Mouse (Mus musculus) CD4-positive naive resting alpha-beta T cell, adult 57 days (primary cell): ENCODE data around the gene Olfr599. TPM values are rescaled to one million over a fixed set of nuclear protein-coding genes. Genes with fewer than 3 reads are reported as not detected.

Source experiments
- total RNA-seq: library from RNA; stranded (reverse); gene quantifications from one replicate; pipeline ENCODE4 v1.2.4, GENCODE M21; 2023

Gene Olfr599
- total RNA-seq = not detected

DNA sequence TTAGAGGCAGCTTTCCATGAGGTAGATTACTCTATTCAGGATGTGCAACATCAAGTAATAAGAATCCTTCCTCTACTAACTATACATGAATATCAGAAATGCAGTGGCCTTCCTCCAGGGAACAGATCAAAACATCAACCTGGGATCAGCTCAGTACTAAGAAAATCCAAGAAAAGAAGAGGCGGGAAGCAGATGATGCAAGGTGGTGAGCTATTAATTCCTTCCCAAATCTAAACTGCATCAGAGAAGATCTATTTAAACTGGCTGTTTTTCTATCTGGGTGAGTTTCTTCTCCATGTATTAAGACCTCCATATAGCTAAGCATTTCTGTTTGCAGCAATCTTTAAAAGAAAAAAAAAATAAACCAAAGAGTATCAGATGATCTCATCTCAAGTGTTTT is at the start of gene Olfr599:
Olfr599 (plus strand) TSS at position 301 of the 400 bp plus-strand sequence.

DNA sequence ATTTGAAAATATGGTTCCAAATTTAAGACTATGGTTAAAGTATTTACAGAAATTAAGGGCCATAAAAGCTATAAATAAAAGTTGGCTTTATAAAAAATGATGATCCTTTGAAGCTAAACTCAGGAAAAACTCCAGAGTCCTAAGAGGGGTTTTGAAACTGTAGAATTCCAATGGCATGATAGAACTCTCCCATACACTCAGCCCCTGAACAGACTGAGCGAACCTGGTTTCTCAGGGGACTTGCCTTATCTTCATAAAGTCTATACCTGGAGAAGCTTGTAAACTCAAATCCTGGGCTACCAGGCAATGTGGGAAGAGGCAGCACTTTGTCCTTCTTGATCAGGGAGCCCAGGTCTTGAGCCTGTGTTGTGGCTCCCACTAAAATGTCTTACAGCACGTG is 30.4 kb upstream of the Olfr599 start, which contains the start of gene Olfr596:
Olfr596 (plus strand) TSS at position 301 of the 400 bp plus-strand sequence.

DNA sequence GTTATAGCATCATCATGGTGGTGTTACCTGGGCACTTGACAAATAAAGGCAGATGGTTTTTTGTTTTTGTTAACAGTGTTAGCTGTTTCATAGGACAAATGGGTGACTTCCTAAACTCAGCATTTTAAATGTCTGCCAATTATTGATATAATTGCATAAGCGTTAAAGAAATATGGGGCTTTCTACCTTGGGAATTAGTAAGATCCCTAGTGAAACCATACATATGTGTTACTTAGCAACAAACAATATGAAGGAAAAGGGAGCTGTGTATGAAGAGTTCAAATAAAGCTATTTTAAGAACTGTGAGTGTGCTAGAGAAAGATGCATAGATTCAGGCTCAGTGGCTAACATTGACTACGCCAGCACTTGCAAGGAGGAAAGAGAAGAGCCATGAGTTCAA is 19.7 kb upstream of the Olfr599 start, which contains the start of gene Olfr597:
Olfr597 (plus strand) TSS at position 301 of the 400 bp plus-strand sequence.

DNA sequence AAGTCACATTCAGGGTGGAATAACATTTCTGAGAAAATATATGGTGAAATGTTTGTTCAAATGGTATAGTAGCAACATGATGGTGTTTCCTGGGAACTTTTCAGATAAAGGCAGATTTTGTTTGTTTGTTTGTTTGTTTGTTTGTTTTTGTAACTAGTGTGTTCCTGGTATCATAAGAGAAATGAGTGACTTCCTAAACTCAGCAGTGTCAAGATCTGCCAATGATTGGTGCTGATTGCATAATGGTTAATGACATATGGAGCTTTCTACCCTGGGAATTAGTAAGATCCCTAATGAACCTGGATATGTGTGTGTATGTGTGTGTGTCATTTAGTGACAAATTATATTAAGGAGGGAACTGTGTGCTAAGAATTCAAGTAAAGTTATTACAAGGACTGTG is 12.4 kb upstream of the Olfr599 start, which contains the start of gene Olfr598:
Olfr598 (plus strand) TSS at position 301 of the 400 bp plus-strand sequence.

DNA sequence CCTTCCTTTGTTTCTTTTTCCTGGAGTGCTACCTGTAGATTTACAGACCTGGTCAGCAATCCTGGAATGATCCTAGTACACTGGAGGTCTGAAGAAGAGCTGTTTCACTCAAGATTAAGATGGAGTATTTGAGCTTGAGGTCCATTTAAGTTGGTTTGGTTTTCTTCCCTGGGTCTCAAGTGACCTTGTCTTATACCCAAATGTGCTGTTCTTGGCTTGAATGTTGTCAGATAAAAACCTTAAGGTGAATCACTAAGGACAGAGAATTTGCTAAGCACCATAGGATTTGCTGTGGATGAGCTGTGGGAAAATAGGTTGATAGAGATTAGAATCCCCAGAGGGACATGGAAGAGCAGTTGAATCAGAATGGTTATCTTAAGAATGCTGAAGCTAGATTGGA is 13.9 kb downstream of the Olfr599 start, which contains the start of gene Olfr600:
Olfr600 (minus strand) TSS at position 101 of the 400 bp plus-strand sequence.

DNA sequence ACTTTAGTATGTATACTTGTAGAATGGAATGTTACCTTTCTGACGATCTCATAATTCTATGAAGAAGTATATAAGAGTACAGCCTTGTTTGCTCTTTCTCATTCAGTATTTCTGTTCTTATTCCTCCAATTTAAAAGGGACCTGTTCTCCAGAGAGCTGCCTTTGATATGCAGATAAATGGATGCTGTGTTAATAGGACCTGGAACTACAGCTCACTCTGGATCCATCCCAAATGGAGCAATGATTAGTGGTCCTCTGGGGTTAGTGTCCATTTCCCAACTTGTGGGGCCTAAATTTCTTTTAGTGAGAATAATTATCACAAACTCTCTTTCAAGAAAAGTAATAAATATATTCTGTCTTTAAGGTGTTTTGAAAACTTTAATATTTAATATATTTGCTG is 26.8 kb downstream of the Olfr599 start, which contains the start of gene Olfr601:
Olfr601 (minus strand) TSS at position 101 of the 400 bp plus-strand sequence.

DNA sequence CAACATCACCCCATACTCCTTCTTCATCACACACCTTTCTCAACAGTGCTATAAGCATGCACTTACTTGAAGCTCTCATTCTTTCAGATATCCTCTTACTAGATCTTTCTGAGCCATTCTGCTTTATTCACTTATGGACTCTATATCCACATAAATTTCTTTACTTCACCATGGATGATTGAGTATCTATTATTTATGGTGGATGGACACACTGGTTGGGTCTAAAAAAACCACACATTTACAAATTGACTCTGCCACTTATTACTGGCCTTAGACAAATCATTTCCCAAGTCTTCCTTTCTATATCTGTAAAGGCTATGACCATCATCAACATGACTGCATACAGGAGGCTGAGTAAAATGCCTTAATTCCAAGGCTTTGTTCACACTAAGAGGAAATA is 50.4 kb downstream of the Olfr599 start, which contains the start of gene Olfr603:
Olfr603 (minus strand) TSS at position 101 of the 400 bp plus-strand sequence.

Other genes with a start within 250 kb of the Olfr599 start
- not detected for gene Olfr585, start 238.2 kb upstream of the Olfr599 start, total RNA-seq
- not detected for gene Olfr586, start 210.3 kb upstream of the Olfr599 start, total RNA-seq
- not detected for gene Olfr588-ps1, start 195.0 kb upstream of the Olfr599 start, total RNA-seq
- not detected for gene Olfr589, start 179.6 kb upstream of the Olfr599 start, total RNA-seq
- not detected for gene Olfr591, start 157.6 kb upstream of the Olfr599 start, total RNA-seq
- gene Olfr592, start 151.1 kb upstream of the Olfr599 start, total RNA-seq = not detected
- gene Olfr593, start 124.1 kb upstream of the Olfr599 start, total RNA-seq = not detected
- gene Olfr594, start 118.9 kb upstream of the Olfr599 start, total RNA-seq = not detected
- gene Usp17ld, start 83.4 kb upstream of the Olfr599 start, total RNA-seq = not detected
- gene Olfr596, start 30.3 kb upstream of the Olfr599 start, total RNA-seq = not detected
- gene Olfr597, start 19.6 kb upstream of the Olfr599 start, total RNA-seq = not detected
- not detected for gene Olfr598, start 12.3 kb upstream of the Olfr599 start, total RNA-seq
- not detected for gene Olfr600, start 13.8 kb downstream of the Olfr599 start, total RNA-seq
- gene Olfr601, start 26.7 kb downstream of the Olfr599 start, total RNA-seq = not detected
- gene Olfr603, start 50.3 kb downstream of the Olfr599 start, total RNA-seq = not detected
- gene Usp17lc, start 79.2 kb downstream of the Olfr599 start, total RNA-seq = not detected
- not detected for gene Olfr605, start 109.5 kb downstream of the Olfr599 start, total RNA-seq
- not detected for gene Olfr606, start 113.1 kb downstream of the Olfr599 start, total RNA-seq
- gene Olfr607, start 128.2 kb downstream of the Olfr599 start, total RNA-seq = not detected
- not detected for gene Olfr608, start 134.0 kb downstream of the Olfr599 start, total RNA-seq
- not detected for gene Olfr609, start 162.1 kb downstream of the Olfr599 start, total RNA-seq
- gene Olfr610, start 176.2 kb downstream of the Olfr599 start, total RNA-seq = not detected
- gene Olfr611, start 184.9 kb downstream of the Olfr599 start, total RNA-seq = not detected
- not detected for gene Olfr612, start 206.8 kb downstream of the Olfr599 start, total RNA-seq
- gene Olfr613, start 212.2 kb downstream of the Olfr599 start, total RNA-seq = not detected
- not detected for gene Olfr615, start 220.2 kb downstream of the Olfr599 start, total RNA-seq
- not detected for gene Olfr616, start 233.2 kb downstream of the Olfr599 start, total RNA-seq
- not detected for gene Olfr617, start 237.1 kb downstream of the Olfr599 start, total RNA-seq